Mouse (Mus musculus) E14TG2a.4 (cell line): ENCODE measurements around the gene Ube2h.

ENCODE experiments used
- CTCF ChIP-seq: conservative IDR thresholded peaks from 2 replicates; pipeline ENCODE4 v1.5.1; 2014; ENCODE audit warnings: low read length
- POU5F1 ChIP-seq: IDR thresholded peaks from 2 replicates; pipeline ENCODE4 v1.6.1; 2014; ENCODE audit warnings: low read length, borderline replicate concordance

GRCm38 (mm10) chr6:30276375-30276774, 28.0 kb downstream of the Ube2h start:
- no peak for TF ChIP-seq CTCF
- TF ChIP-seq POU5F1 = no peak
